Mouse (Mus musculus): ENCODE results near the gene Ifitm2.
"Not testable (repeated sequence)": the region's sequence is repeated elsewhere in the genome, so short reads cannot be mapped to it uniquely, and the experiment has no call there.

Ifitm2 gene

GRCm38 (mm10) chr7:140955758-140956555 is at the start of gene Ifitm2, which contains the start of gene Gm45717:
Gene Ifitm2 (minus strand): TSS chr7:140955987.
Gene Gm45717 (minus strand): TSS chr7:140955937.
- no peak for DNase-seq

- no peak for DNase-seq
Measured at GRCm38 (mm10) chr7:141003248-141004010, 47.6 kb upstream of the Ifitm2 start.

GRCm38 (mm10) chr7:141000881-141001708 is 45.3 kb upstream of the Ifitm2 start:
- no peak for DNase-seq

- DNase-seq = no peak
Measured at GRCm38 (mm10) chr7:140998853-140999700, 43.3 kb upstream of the Ifitm2 start.

- DNase-seq = no peak
Measured at GRCm38 (mm10) chr7:140997817-140998216, 42.0 kb upstream of the Ifitm2 start.

GRCm38 (mm10) chr7:140991117-140991689 is 35.4 kb upstream of the Ifitm2 start:
- peak in 1 of 2 experiments; percentile 12 for DNase-seq

GRCm38 (mm10) chr7:140990622-140991021 is 34.8 kb upstream of the Ifitm2 start:
- no peak for DNase-seq

- no peak for DNase-seq
Measured at GRCm38 (mm10) chr7:140990185-140990584, 34.4 kb upstream of the Ifitm2 start.

GRCm38 (mm10) chr7:140989022-140989421 is 33.2 kb upstream of the Ifitm2 start:
- DNase-seq = no peak

- DNase-seq = no peak
Measured at GRCm38 (mm10) chr7:140987182-140988138, 31.7 kb upstream of the Ifitm2 start.

- DNase-seq = no peak
Measured at GRCm38 (mm10) chr7:140982971-140983370, 27.2 kb upstream of the Ifitm2 start.

- DNase-seq = no peak
Measured at GRCm38 (mm10) chr7:140981704-140982103, 25.9 kb upstream of the Ifitm2 start.

- DNase-seq = not testable (repeated sequence)
Measured at GRCm38 (mm10) chr7:140976720-140977119, 20.9 kb upstream of the Ifitm2 start.

- DNase-seq = no peak
Measured at GRCm38 (mm10) chr7:140975465-140975864, 19.7 kb upstream of the Ifitm2 start.

- no peak for DNase-seq
Measured at GRCm38 (mm10) chr7:140974940-140975339, 19.2 kb upstream of the Ifitm2 start.

- no peak for DNase-seq
Measured at GRCm38 (mm10) chr7:140973396-140974165, 17.8 kb upstream of the Ifitm2 start.

GRCm38 (mm10) chr7:140971479-140972171 is 15.8 kb upstream of the Ifitm2 start:
- no peak for DNase-seq

- DNase-seq = no peak
Measured at GRCm38 (mm10) chr7:140970931-140971330, 15.1 kb upstream of the Ifitm2 start.

GRCm38 (mm10) chr7:140968710-140969109 is 12.9 kb upstream of the Ifitm2 start:
- not testable (repeated sequence) for DNase-seq

Data from B cell, adult 2 months (primary cell).